Mouse (Mus musculus): ENCODE data around the gene Elane. TPM values are rescaled to one million over a fixed set of nuclear protein-coding genes. Genes with fewer than 3 reads are reported as not detected.

Gene Elane
- polyA plus RNA-seq, 1 experiment from 2014 or later = 0.92 TPM

DNA sequence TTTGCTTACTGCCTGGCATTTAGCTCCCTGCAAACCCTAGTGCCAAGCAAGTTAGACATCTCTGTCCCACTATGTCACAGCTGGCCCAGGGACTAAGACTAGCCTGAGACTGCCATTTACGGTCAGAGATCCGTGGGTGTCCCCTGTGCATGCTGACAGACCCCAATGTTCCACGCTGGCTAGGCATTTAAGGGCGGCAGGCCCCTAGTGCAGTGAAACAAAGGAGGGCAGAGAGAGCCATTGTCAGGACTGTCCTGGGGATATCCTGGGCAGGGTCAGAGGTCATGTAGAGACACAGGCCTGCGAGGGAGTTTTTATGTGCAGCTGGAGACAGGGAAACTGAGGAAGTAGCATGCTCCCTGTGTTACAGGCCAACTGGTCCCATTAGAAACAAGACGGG is 47.8 kb downstream of the Elane start:
- H3K4me2 ChIP-seq (replicated peaks; ENCODE audit: low read depth, low read length) = no peak overlapping the region
- 58% methylated on average over 6 of the region's 6 CpGs for WGBS
- TF ChIP-seq CTCF (IDR thresholded peaks at IDR 0.05) (no peak), EP300 (IDR thresholded peaks at IDR 0.05) (no peak)

DNA sequence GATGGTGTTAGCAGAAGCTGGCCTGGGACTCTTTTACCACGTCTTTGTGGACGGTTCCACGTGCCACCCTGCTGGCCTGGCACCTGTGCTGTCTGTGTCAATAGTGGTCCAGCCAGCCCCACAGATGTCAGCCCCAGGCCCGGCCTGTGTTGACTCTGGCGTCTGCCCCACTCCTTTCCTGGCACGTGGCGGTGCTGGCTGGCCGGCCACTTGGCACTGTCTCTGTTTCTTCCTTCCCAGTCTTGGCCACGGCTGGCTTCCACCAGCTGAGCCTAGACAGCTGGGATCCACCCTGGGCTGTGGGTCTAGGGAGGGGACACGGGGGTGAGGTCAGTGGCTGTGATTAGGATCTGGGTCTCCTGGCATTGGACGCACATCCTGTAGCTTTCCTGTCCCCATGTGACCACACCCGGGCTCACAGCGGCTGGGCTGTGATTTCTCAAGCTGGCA is 48.2 kb downstream of the Elane start:
- H3K9me3 ChIP-seq (ENCODE audit: low read length) = no peaks in the 10 kb centered on the region
- ATAC-seq (peak; percentile 84), DNase-seq (ENCODE audit: low spot score) (peak; percentile 95)
- no peak overlapping the region for H3K4me3 ChIP-seq (ENCODE audit: low read depth, low read length)
- H3K4me2 ChIP-seq (replicated peaks; ENCODE audit: low read depth, low read length) = no peak overlapping the region
- peaks cover 12% of the 10 kb centered on the region; the same call in 1 of the 2 replicates for H3K36me3 ChIP-seq (ENCODE audit: insufficient read depth, low read length)
- peak overlapping the region; percentile 65 for H3K27ac ChIP-seq (ENCODE audit: low read length)
- no peaks in the 10 kb centered on the region for H3K27me3 ChIP-seq (replicated peaks; ENCODE audit: insufficient read depth, low read length)
- no peak overlapping the region for H3K9ac ChIP-seq (replicated peaks; ENCODE audit: low read depth)
- WGBS = 4% methylated on average over 13 of the region's 13 CpGs
- TF ChIP-seq CTCF (IDR thresholded peaks at IDR 0.05) = no peak; the same call in 1 of the 2 replicates
- TF ChIP-seq EP300 (IDR thresholded peaks at IDR 0.05) = peak; percentile 98
- H3K4me1 ChIP-seq (ENCODE audit: insufficient read depth, low read depth, low read length) = peaks cover 62% of the 10 kb centered on the region

More for the DNA sequence above, 47.8 kb downstream of the Elane start:
- H3K9me3 ChIP-seq (ENCODE audit: low read length) = no peaks in the 10 kb centered on the region
- H3K36me3 ChIP-seq (ENCODE audit: insufficient read depth, low read length) = peaks cover 12% of the 10 kb centered on the region; the same call in 1 of the 2 replicates
- no peak for ATAC-seq
- no peaks in the 10 kb centered on the region for H3K27me3 ChIP-seq (replicated peaks; ENCODE audit: insufficient read depth, low read length)
- H3K27ac ChIP-seq (ENCODE audit: low read length) = peak overlapping the region; percentile 65
- H3K4me3 ChIP-seq (ENCODE audit: low read depth, low read length) = no peak overlapping the region
- no peak overlapping the region for H3K9ac ChIP-seq (replicated peaks; ENCODE audit: low read depth)
- peaks cover 67% of the 10 kb centered on the region for H3K4me1 ChIP-seq (ENCODE audit: insufficient read depth, low read depth, low read length)
- no peak for DNase-seq (ENCODE audit: low spot score)

DNA sequence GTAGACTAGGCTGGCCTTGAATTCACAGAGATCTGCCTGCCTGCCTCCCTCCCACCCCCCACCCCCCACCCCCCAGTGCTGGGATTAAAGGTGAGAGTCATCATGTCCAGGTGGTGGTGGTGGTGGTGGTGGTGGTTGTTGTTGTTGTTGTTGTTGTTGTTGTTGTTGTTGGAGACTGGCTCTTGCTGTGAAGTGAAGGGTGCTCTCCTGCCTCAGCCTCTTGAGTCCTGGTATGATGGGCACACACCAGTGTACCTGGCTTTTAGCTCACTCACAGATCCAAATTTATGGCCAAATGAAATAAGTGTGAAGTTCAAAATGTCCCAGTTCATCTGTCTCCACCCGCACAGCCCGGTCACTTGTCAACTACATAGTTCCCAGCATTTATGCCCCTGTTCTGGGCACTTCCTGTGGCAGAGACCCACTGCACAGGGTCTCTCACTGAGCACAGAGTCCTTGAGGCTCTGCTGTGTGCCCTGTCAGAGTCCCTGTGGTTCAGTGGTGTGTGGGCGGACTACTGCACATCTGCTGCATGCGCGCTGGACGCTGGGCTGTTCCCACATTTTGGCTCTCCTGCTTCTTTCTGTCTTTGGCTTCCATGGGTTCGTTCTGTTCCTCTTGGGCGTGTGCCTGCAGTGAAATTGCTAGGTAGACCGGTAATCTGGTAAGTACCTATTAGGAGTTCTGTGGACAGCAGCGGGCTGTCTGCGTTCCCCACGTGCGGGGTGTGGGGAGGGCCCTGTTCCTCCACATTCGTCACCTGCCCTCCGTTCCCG is 48.9 kb downstream of the Elane start:
- H3K4me3 ChIP-seq (ENCODE audit: low read depth, low read length) = no peak overlapping the region
- H3K4me2 ChIP-seq (replicated peaks; ENCODE audit: low read depth, low read length) = no peak overlapping the region
- DNase-seq (ENCODE audit: low spot score) (no peak), ATAC-seq (no peak)
- no peaks in the 10 kb centered on the region for H3K9me3 ChIP-seq (ENCODE audit: low read length)
- peaks cover 59% of the 10 kb centered on the region for H3K4me1 ChIP-seq (ENCODE audit: insufficient read depth, low read depth, low read length)
- peak overlapping the region; percentile 65 for H3K27ac ChIP-seq (ENCODE audit: low read length)
- peaks cover 12% of the 10 kb centered on the region; the same call in 1 of the 2 replicates for H3K36me3 ChIP-seq (ENCODE audit: insufficient read depth, low read length)
- H3K9ac ChIP-seq (replicated peaks; ENCODE audit: low read depth) = no peak overlapping the region
- TF ChIP-seq CTCF (IDR thresholded peaks at IDR 0.05) = no peak
- TF ChIP-seq EP300 (IDR thresholded peaks at IDR 0.05) = no peak
- 84% methylated on average over 16 of the region's 16 CpGs for WGBS
- no peaks in the 10 kb centered on the region for H3K27me3 ChIP-seq (replicated peaks; ENCODE audit: insufficient read depth, low read length)

DNA sequence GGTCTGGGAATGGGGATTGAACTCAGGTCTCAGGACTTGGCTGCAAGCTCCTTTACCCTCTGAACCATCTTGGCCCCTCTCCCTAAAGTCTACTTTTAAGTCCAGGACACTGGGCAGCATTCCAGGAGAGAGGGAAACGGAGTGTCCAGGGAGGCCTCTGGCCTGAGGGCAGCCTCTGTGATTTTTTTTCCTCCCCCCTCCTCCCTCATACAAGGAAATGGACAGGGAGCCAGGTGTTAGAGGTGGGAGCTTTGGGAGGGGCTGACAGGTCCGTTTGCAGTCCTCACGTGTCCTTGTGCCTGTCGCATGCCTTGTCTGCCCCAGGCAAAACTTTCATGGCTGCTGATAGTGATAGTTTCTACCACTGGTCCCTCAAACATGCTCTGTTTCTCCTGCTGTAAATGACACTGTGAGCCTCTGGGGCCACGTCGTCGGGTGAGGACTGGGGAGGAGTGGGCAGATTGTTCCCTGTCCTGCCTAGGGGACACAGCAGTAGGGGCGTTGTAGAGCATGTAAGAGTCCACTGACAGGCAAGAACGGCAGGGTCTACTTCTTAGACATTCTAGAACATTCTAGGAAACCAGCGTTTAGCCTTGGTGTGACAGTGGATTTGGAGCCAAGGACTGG is 50.4 kb downstream of the Elane start:
- peak; percentile 62 for DNase-seq (ENCODE audit: low spot score)
- Histone ChIP-seq H3K4me2 (replicated peaks; ENCODE audit: low read depth, low read length) (peak overlapping the region; percentile 50), H3K27ac (ENCODE audit: low read length) (peak overlapping the region; percentile 89), H3K4me3 (ENCODE audit: low read depth, low read length) (peak overlapping the region; percentile 10; the same call in 1 of the 2 replicates), H3K27me3 (replicated peaks; ENCODE audit: insufficient read depth, low read length) (no peaks in the 10 kb centered on the region), H3K4me1 (ENCODE audit: insufficient read depth, low read depth, low read length) (peaks cover 59% of the 10 kb centered on the region), H3K9me3 (ENCODE audit: low read length) (no peaks in the 10 kb centered on the region), H3K36me3 (ENCODE audit: insufficient read depth, low read length) (peaks cover 3% of the 10 kb centered on the region; the same call in 1 of the 2 replicates), H3K9ac (replicated peaks; ENCODE audit: low read depth) (no peak overlapping the region)
- 18% methylated on average over 10 of the region's 10 CpGs for WGBS
- TF ChIP-seq CTCF (IDR thresholded peaks at IDR 0.05) (0 out of 2 replicates have a peak, but pooled peaks have one; percentile 21), EP300 (IDR thresholded peaks at IDR 0.05) (no peak; the same call in 1 of the 2 replicates)
- ATAC-seq = no peak

DNA sequence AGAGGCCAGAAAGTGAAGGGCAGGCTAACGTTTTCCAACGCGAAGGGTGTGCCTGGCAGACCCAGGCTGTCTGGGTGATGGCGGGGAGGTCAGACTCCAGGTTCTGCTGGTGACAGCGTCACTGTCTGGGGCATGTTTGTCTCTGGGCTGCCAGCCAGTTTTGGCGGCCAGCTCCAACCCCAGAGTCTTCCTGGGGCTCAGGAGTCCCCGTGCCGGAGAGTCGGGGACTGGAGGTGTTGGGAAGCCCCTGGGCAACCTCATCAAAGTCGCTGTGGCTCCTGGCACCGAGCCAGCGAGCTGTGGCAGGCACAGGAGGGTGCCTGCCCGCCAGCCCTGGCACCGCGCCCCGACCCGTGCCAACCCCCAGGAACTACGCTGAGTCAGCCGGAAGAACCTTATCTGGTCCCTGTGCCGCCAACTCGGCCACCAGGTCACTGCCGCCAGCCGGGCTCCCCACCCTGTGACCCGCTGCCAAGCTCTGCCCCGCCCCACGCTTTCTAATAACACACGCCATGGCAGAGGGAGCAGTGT is 50.9 kb downstream of the Elane start:
- DNase-seq (ENCODE audit: low spot score) (peak; percentile 93), ATAC-seq (peak; percentile 74)
- Histone ChIP-seq H3K36me3 (ENCODE audit: insufficient read depth, low read length) (no peaks in the 10 kb centered on the region), H3K4me3 (ENCODE audit: low read depth, low read length) (peak overlapping the region; percentile 10; the same call in 1 of the 2 replicates), H3K27me3 (replicated peaks; ENCODE audit: insufficient read depth, low read length) (no peaks in the 10 kb centered on the region), H3K9ac (replicated peaks; ENCODE audit: low read depth) (no peak overlapping the region), H3K27ac (ENCODE audit: low read length) (peak overlapping the region; percentile 89), H3K4me1 (ENCODE audit: insufficient read depth, low read depth, low read length) (peaks cover 58% of the 10 kb centered on the region), H3K4me2 (replicated peaks; ENCODE audit: low read depth, low read length) (peak overlapping the region; percentile 50), H3K9me3 (ENCODE audit: low read length) (no peaks in the 10 kb centered on the region)
- WGBS = 8% methylated on average over 26 of the region's 27 CpGs
- TF ChIP-seq EP300 (IDR thresholded peaks at IDR 0.05) (peak; percentile 56; the same call in 1 of the 2 replicates), CTCF (IDR thresholded peaks at IDR 0.05) (no peak)

Small RNAs within 50 kb of the gene (microRNA-seq; reads per million reads assigned to microRNA genes)
- not detected for gene Mir6910

Other genes starting within 250 kb of the Elane start
- gene Shc2, start 248.3 kb upstream of the Elane start, polyA plus RNA-seq (2015; fragmentation: Nextera tagmentation; extraction: Ambion mirVana) = 1.1 and 1.3 TPM in 2 replicates
- gene Odf3l2, start 240.5 kb upstream of the Elane start, polyA plus RNA-seq (2015; fragmentation: Nextera tagmentation; extraction: Ambion mirVana) = not detected in 2 replicates
- not detected in 2 replicates for gene Madcam1, start 221.7 kb upstream of the Elane start, polyA plus RNA-seq (2015; fragmentation: Nextera tagmentation; extraction: Ambion mirVana)
- gene Tpgs1, start 216.9 kb upstream of the Elane start, polyA plus RNA-seq (2015; fragmentation: Nextera tagmentation; extraction: Ambion mirVana) = 64.6 and 71.2 TPM in 2 replicates
- gene Cdc34, start 204.1 kb upstream of the Elane start, polyA plus RNA-seq (2015; fragmentation: Nextera tagmentation; extraction: Ambion mirVana) = 52.7 and 64.3 TPM in 2 replicates
- gene Gzmm, start 197.2 kb upstream of the Elane start, polyA plus RNA-seq (2015; fragmentation: Nextera tagmentation; extraction: Ambion mirVana) = 0.57 and 0.69 TPM in 2 replicates
- 1,234 and 1,299 TPM in 2 replicates for gene Bsg, start 181.8 kb upstream of the Elane start, polyA plus RNA-seq (2015; fragmentation: Nextera tagmentation; extraction: Ambion mirVana)
- gene Hcn2, start 169.6 kb upstream of the Elane start, polyA plus RNA-seq (2015; fragmentation: Nextera tagmentation; extraction: Ambion mirVana) = 0.12 and 0.15 TPM in 2 replicates
- 17.4 and 22.4 TPM in 2 replicates for gene Polrmt, start 139.7 kb upstream of the Elane start, polyA plus RNA-seq (2015; fragmentation: Nextera tagmentation; extraction: Ambion mirVana)
- gene Fgf22, start 131.2 kb upstream of the Elane start, polyA plus RNA-seq (2015; fragmentation: Nextera tagmentation; extraction: Ambion mirVana) = 0.18 TPM in 1 of 2 replicates, not detected in the other
- gene Rnf126, start 119.3 kb upstream of the Elane start, polyA plus RNA-seq (2015; fragmentation: Nextera tagmentation; extraction: Ambion mirVana) = 40.5 and 45.9 TPM in 2 replicates
- 38.6 and 39.9 TPM in 2 replicates for gene Fstl3, start 109.0 kb upstream of the Elane start, polyA plus RNA-seq (2015; fragmentation: Nextera tagmentation; extraction: Ambion mirVana)
- 0.11 and 0.31 TPM in 2 replicates for gene Prss57, start 95.3 kb upstream of the Elane start, polyA plus RNA-seq (2015; fragmentation: Nextera tagmentation; extraction: Ambion mirVana)
- gene Palm, start 92.7 kb upstream of the Elane start, polyA plus RNA-seq (2015; fragmentation: Nextera tagmentation; extraction: Ambion mirVana) = 29.6 and 30.8 TPM in 2 replicates
- 10.5 and 10.6 TPM in 2 replicates for gene Misp, start 65.3 kb upstream of the Elane start, polyA plus RNA-seq (2015; fragmentation: Nextera tagmentation; extraction: Ambion mirVana)
- 107 and 109 TPM in 2 replicates for gene Ptbp1, start 31.8 kb upstream of the Elane start, polyA plus RNA-seq (2015; fragmentation: Nextera tagmentation; extraction: Ambion mirVana)
- 2.2 and 2.4 TPM in 2 replicates for gene Prtn3, start 11.8 kb upstream of the Elane start, polyA plus RNA-seq (2015; fragmentation: Nextera tagmentation; extraction: Ambion mirVana)
- 3.9 and 4.8 TPM in 2 replicates for gene Plppr3, start 11.6 kb upstream of the Elane start, polyA plus RNA-seq (2015; fragmentation: Nextera tagmentation; extraction: Ambion mirVana)
- gene Cfd, start 4.6 kb downstream of the Elane start, polyA plus RNA-seq (2015; fragmentation: Nextera tagmentation; extraction: Ambion mirVana) = not detected in 2 replicates
- 32.0 and 32.8 TPM in 2 replicates for gene Med16, start 22.7 kb downstream of the Elane start, polyA plus RNA-seq (2015; fragmentation: Nextera tagmentation; extraction: Ambion mirVana)
- gene Gm26602, start 24.6 kb downstream of the Elane start, polyA plus RNA-seq (2015; fragmentation: Nextera tagmentation; extraction: Ambion mirVana) = not detected in 2 replicates
- 1.6 and 1.7 TPM in 2 replicates for gene Kiss1r, start 30.7 kb downstream of the Elane start, polyA plus RNA-seq (2015; fragmentation: Nextera tagmentation; extraction: Ambion mirVana)
- 123 and 129 TPM in 2 replicates for gene R3hdm4, start 35.0 kb downstream of the Elane start, polyA plus RNA-seq (2015; fragmentation: Nextera tagmentation; extraction: Ambion mirVana)
- 4.8 and 7.1 TPM in 2 replicates for gene Arid3a, start 40.8 kb downstream of the Elane start, polyA plus RNA-seq (2015; fragmentation: Nextera tagmentation; extraction: Ambion mirVana)
- 32.8 and 44.2 TPM in 2 replicates for gene Wdr18, start 73.9 kb downstream of the Elane start, polyA plus RNA-seq (2015; fragmentation: Nextera tagmentation; extraction: Ambion mirVana)
- 0.24 and 0.32 TPM in 2 replicates for gene Grin3b, start 84.5 kb downstream of the Elane start, polyA plus RNA-seq (2015; fragmentation: Nextera tagmentation; extraction: Ambion mirVana)
- gene Tmem259, start 98.1 kb downstream of the Elane start, polyA plus RNA-seq (2015; fragmentation: Nextera tagmentation; extraction: Ambion mirVana) = 26.7 and 27.6 TPM in 2 replicates
- gene Cnn2, start 102.3 kb downstream of the Elane start, polyA plus RNA-seq (2015; fragmentation: Nextera tagmentation; extraction: Ambion mirVana) = 483 and 567 TPM in 2 replicates
- gene Abca7, start 110.2 kb downstream of the Elane start, polyA plus RNA-seq (2015; fragmentation: Nextera tagmentation; extraction: Ambion mirVana) = 5.5 and 6.5 TPM in 2 replicates
- gene Arhgap45, start 130.4 kb downstream of the Elane start, polyA plus RNA-seq (2015; fragmentation: Nextera tagmentation; extraction: Ambion mirVana) = 20.1 and 22.2 TPM in 2 replicates
- 178 and 202 TPM in 2 replicates for gene Polr2e, start 153.5 kb downstream of the Elane start, polyA plus RNA-seq (2015; fragmentation: Nextera tagmentation; extraction: Ambion mirVana)
- 1,058 and 1,082 TPM in 2 replicates for gene Gpx4, start 160.9 kb downstream of the Elane start, polyA plus RNA-seq (2015; fragmentation: Nextera tagmentation; extraction: Ambion mirVana)
- 17.5 and 26.4 TPM in 2 replicates for gene Sbno2, start 219.3 kb downstream of the Elane start, polyA plus RNA-seq (2015; fragmentation: Nextera tagmentation; extraction: Ambion mirVana)
- gene Stk11, start 229.6 kb downstream of the Elane start, polyA plus RNA-seq (2015; fragmentation: Nextera tagmentation; extraction: Ambion mirVana) = 19.0 and 19.8 TPM in 2 replicates

All from lung, postnatal 0 days (tissue).